Mouse (Mus musculus): ENCODE results near the gene Doc2b. TPM values are rescaled to one million over a fixed set of nuclear protein-coding genes. Genes with fewer than 3 reads are reported as not detected.
A peak's percentile ranks its signal among the peaks of the same experiment; 100 is the strongest.
"Not testable (repeated sequence)": the region's sequence is repeated elsewhere in the genome, so short reads cannot be mapped to it uniquely, and the experiment has no call there.

Gene Doc2b
- polyA plus RNA-seq, 1 experiment from 2014 or later: 2.9 TPM

GRCm38 (mm10) chr11:75733227-75733940 is 62.5 kb downstream of the Doc2b start:
- Histone ChIP-seq H3K36me3 (replicated peaks; ENCODE audit: control insufficient read depth, insufficient read depth) (peaks cover 8% of the 10 kb centered on the region), H3K9ac (peak overlapping the region; percentile 97), H3K4me2 (replicated peaks) (peak overlapping the region; percentile 76), H3K27me3 (ENCODE audit: control insufficient read depth, insufficient read depth, low read length) (no peaks in the 10 kb centered on the region), H3K27ac (peak overlapping the region; percentile 99), H3K4me3 (replicated peaks; ENCODE audit: low read length) (peak overlapping the region; percentile 86), H3K9me3 (ENCODE audit: control insufficient read depth, low read length) (no peaks in the 10 kb centered on the region), H3K4me1 (replicated peaks; ENCODE audit: control insufficient read depth, insufficient read depth, low read length) (peaks cover 43% of the 10 kb centered on the region)
- DNase-seq (ENCODE audit: low spot score) (no peak), ATAC-seq (ENCODE audit: low FRiP score) (peak; percentile 65)
- under 1% methylated on average over 44 of the region's 52 CpGs for WGBS

- Histone ChIP-seq H3K36me3 (replicated peaks; ENCODE audit: control insufficient read depth, insufficient read depth) (peaks cover under 1% of the 10 kb centered on the region; the same call in 1 of the 2 replicates), H3K4me1 (replicated peaks; ENCODE audit: control insufficient read depth, insufficient read depth, low read length) (peaks cover 40% of the 10 kb centered on the region), H3K27ac (peak within 1 kb of the TSS; percentile 99), H3K4me3 (replicated peaks; ENCODE audit: low read length) (peak within 1 kb of the TSS; percentile 86), H3K4me2 (replicated peaks) (peak within 1 kb of the TSS; percentile 76), H3K9me3 (ENCODE audit: control insufficient read depth, low read length) (no peaks in the 10 kb centered on the region), H3K27me3 (ENCODE audit: control insufficient read depth, insufficient read depth, low read length) (no peaks in the 10 kb centered on the region), H3K9ac (peak within 1 kb of the TSS; percentile 97)
- ATAC-seq (ENCODE audit: low FRiP score): peak; percentile 92
- WGBS: under 1% methylated on average over 61 of the region's 76 CpGs
- DNase-seq (ENCODE audit: low spot score): peak; percentile 91
These were observed 63.2 kb downstream of the Doc2b start, which contains the start of gene Ywhae for GRCm38 (mm10) chr11:75732434-75733226. Ywhae (plus strand) TSS chr11:75732869.

GRCm38 (mm10) chr11:75727659-75728058 is 68.2 kb downstream of the Doc2b start:
- not testable (repeated sequence) for H3K9me3 ChIP-seq (ENCODE audit: control insufficient read depth, low read length); H3K27me3 ChIP-seq (ENCODE audit: control insufficient read depth, insufficient read depth, low read length); H3K36me3 ChIP-seq (replicated peaks; ENCODE audit: control insufficient read depth, insufficient read depth); H3K4me2 ChIP-seq (replicated peaks); DNase-seq (ENCODE audit: low spot score); H3K9ac ChIP-seq; H3K27ac ChIP-seq; H3K4me3 ChIP-seq (replicated peaks; ENCODE audit: low read length); ATAC-seq (ENCODE audit: low FRiP score)
- peaks cover 10% of the 10 kb centered on the region for H3K4me1 ChIP-seq (replicated peaks; ENCODE audit: control insufficient read depth, insufficient read depth, low read length)
- 96% methylated on average over 6 of the region's 6 CpGs for WGBS

- Histone ChIP-seq H3K27me3 (ENCODE audit: control insufficient read depth, insufficient read depth, low read length) (no peaks in the 10 kb centered on the region), H3K27ac (no peak overlapping the region), H3K9ac (no peak overlapping the region), H3K9me3 (ENCODE audit: control insufficient read depth, low read length) (no peaks in the 10 kb centered on the region), H3K4me3 (replicated peaks; ENCODE audit: low read length) (no peak overlapping the region), H3K4me1 (replicated peaks; ENCODE audit: control insufficient read depth, insufficient read depth, low read length) (peaks cover 10% of the 10 kb centered on the region), H3K36me3 (replicated peaks; ENCODE audit: control insufficient read depth, insufficient read depth) (no peaks in the 10 kb centered on the region), H3K4me2 (replicated peaks) (no peak overlapping the region)
- WGBS: 79% methylated on average over 2 of the region's 2 CpGs
- no peak for ATAC-seq (ENCODE audit: low FRiP score)
- DNase-seq (ENCODE audit: low spot score): no peak
These were observed 68.7 kb downstream of the Doc2b start for GRCm38 (mm10) chr11:75727168-75727567.

- Histone ChIP-seq H3K9ac (no peak overlapping the region), H3K4me2 (replicated peaks) (no peak overlapping the region), H3K27ac (no peak overlapping the region), H3K36me3 (replicated peaks; ENCODE audit: control insufficient read depth, insufficient read depth) (no peaks in the 10 kb centered on the region), H3K4me3 (replicated peaks; ENCODE audit: low read length) (no peak overlapping the region), H3K4me1 (replicated peaks; ENCODE audit: control insufficient read depth, insufficient read depth, low read length) (no peaks in the 10 kb centered on the region), H3K9me3 (ENCODE audit: control insufficient read depth, low read length) (peaks cover 4% of the 10 kb centered on the region; the same call in 1 of the 2 replicates), H3K27me3 (ENCODE audit: control insufficient read depth, insufficient read depth, low read length) (no peaks in the 10 kb centered on the region)
- no peak for DNase-seq (ENCODE audit: low spot score)
- ATAC-seq (ENCODE audit: low FRiP score): no peak
- WGBS: 62% methylated on average over 4 of the region's 4 CpGs
These were observed 73.5 kb downstream of the Doc2b start for GRCm38 (mm10) chr11:75722339-75722738.

Other genes with a start within 250 kb of the Doc2b start
- 136 and 159 TPM in 2 replicates for gene Pitpna, start 208.0 kb downstream of the Doc2b start, polyA plus RNA-seq (2014; fragmentation: Nextera tagmentation; extraction: Ambion mirVana)
- gene Inpp5k, start 165.1 kb downstream of the Doc2b start, polyA plus RNA-seq (2014; fragmentation: Nextera tagmentation; extraction: Ambion mirVana): 42.3 and 44.9 TPM in 2 replicates
- 8.7 and 10.4 TPM in 2 replicates for gene Myo1c, start 145.5 kb downstream of the Doc2b start, polyA plus RNA-seq (2014; fragmentation: Nextera tagmentation; extraction: Ambion mirVana)
- 102 and 115 TPM in 2 replicates for gene Crk, start 116.8 kb downstream of the Doc2b start, polyA plus RNA-seq (2014; fragmentation: Nextera tagmentation; extraction: Ambion mirVana)
- gene Ywhae, start 63.2 kb downstream of the Doc2b start, polyA plus RNA-seq (2014; fragmentation: Nextera tagmentation; extraction: Ambion mirVana): 1,491 and 1,607 TPM in 2 replicates
- gene Rph3al, start 142.4 kb upstream of the Doc2b start, polyA plus RNA-seq (2014; fragmentation: Nextera tagmentation; extraction: Ambion mirVana): 2.9 and 3.3 TPM in 2 replicates
- gene 1700016K19Rik, start 203.9 kb upstream of the Doc2b start, polyA plus RNA-seq (2014; fragmentation: Nextera tagmentation; extraction: Ambion mirVana): 3.9 and 5.5 TPM in 2 replicates
- gene Rflnb, start 231.7 kb upstream of the Doc2b start, polyA plus RNA-seq (2014; fragmentation: Nextera tagmentation; extraction: Ambion mirVana): 9.0 and 9.5 TPM in 2 replicates

Data from hindbrain, embryonic 14.5 days (tissue).